Mouse (Mus musculus): ENCODE data around the gene Ism1. TPM values are rescaled to one million over a fixed set of nuclear protein-coding genes. Genes with fewer than 3 reads are reported as not detected.

Ism1 gene
- polyA plus RNA-seq, 1 experiment from 2014 or later, result not detected

DNA sequence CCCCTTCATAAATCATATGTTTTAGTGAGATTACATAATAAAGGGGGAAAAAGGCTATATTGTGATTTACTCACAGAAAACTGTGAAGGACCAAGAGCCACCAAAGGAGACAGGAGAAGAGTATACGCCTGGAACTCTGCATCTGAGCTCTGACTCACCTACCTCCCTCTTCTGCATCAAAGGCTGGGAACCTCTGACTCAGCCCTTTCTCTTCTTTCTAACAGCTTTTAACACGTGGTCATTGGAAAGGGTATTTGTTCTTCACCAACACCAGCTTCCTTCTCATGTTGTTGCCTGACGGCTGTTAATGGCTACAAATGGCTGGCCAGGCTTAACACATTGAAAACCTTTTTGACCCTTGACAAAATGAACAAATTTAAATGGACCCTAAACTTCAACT is 36.2 kb downstream of the Ism1 start:
- Histone ChIP-seq H3K27ac (no peak overlapping the region), H3K4me1 (replicated peaks) (no peaks in the 10 kb centered on the region), H3K9ac (no peak overlapping the region), H3K4me3 (replicated peaks) (no peak overlapping the region), H3K27me3 (no peaks in the 10 kb centered on the region), H3K9me3 (replicated peaks) (no peaks in the 10 kb centered on the region), H3K36me3 (no peaks in the 10 kb centered on the region), H3K4me2 (no peak overlapping the region)
- DNase-seq (no peak), ATAC-seq (ENCODE audit: low read depth) (no peak)
- 46% methylated on average over 3 of the region's 3 CpGs for WGBS (ENCODE audit: insufficient replicate concordance)

GRCm38 (mm10) chr2:139717772-139718171 is 39.8 kb downstream of the Ism1 start:
- Histone ChIP-seq H3K9ac (no peak overlapping the region), H3K9me3 (replicated peaks) (no peaks in the 10 kb centered on the region), H3K4me1 (replicated peaks) (no peaks in the 10 kb centered on the region), H3K4me3 (replicated peaks) (no peak overlapping the region), H3K27ac (no peak overlapping the region), H3K27me3 (no peaks in the 10 kb centered on the region), H3K4me2 (no peak overlapping the region), H3K36me3 (no peaks in the 10 kb centered on the region)
- DNase-seq (no peak), ATAC-seq (ENCODE audit: low read depth) (no peak)
- 61% methylated on average over 1 of the region's 1 CpGs for WGBS (ENCODE audit: insufficient replicate concordance)

GRCm38 (mm10) chr2:139722700-139723099 is 44.7 kb downstream of the Ism1 start:
- ATAC-seq (ENCODE audit: low read depth) (no peak), DNase-seq (no peak)
- no peaks in the 10 kb centered on the region for H3K4me1 ChIP-seq (replicated peaks)
- no peak overlapping the region for H3K9ac ChIP-seq
- no peak overlapping the region for H3K27ac ChIP-seq
- H3K27me3 ChIP-seq, result no peaks in the 10 kb centered on the region
- H3K4me3 ChIP-seq (replicated peaks), result no peak overlapping the region
- H3K36me3 ChIP-seq, result no peaks in the 10 kb centered on the region
- WGBS (ENCODE audit: insufficient replicate concordance), result 0% methylated on average over 1 of the region's 1 CpGs
- no peaks in the 10 kb centered on the region for H3K9me3 ChIP-seq (replicated peaks)
- no peak overlapping the region for H3K4me2 ChIP-seq

- H3K9ac ChIP-seq, result no peak overlapping the region
- WGBS (ENCODE audit: insufficient replicate concordance), result 27% methylated on average over 3 of the region's 3 CpGs
- DNase-seq, result no peak
- no peaks in the 10 kb centered on the region for H3K4me1 ChIP-seq (replicated peaks)
- H3K27ac ChIP-seq, result no peak overlapping the region
- H3K4me3 ChIP-seq (replicated peaks), result no peak overlapping the region
- H3K4me2 ChIP-seq, result no peak overlapping the region
- H3K27me3 ChIP-seq, result no peaks in the 10 kb centered on the region
- no peaks in the 10 kb centered on the region for H3K36me3 ChIP-seq
- no peaks in the 10 kb centered on the region for H3K9me3 ChIP-seq (replicated peaks)
- no peak for ATAC-seq (ENCODE audit: low read depth)
These were observed 45.3 kb downstream of the Ism1 start for GRCm38 (mm10) chr2:139723304-139723703.

DNA sequence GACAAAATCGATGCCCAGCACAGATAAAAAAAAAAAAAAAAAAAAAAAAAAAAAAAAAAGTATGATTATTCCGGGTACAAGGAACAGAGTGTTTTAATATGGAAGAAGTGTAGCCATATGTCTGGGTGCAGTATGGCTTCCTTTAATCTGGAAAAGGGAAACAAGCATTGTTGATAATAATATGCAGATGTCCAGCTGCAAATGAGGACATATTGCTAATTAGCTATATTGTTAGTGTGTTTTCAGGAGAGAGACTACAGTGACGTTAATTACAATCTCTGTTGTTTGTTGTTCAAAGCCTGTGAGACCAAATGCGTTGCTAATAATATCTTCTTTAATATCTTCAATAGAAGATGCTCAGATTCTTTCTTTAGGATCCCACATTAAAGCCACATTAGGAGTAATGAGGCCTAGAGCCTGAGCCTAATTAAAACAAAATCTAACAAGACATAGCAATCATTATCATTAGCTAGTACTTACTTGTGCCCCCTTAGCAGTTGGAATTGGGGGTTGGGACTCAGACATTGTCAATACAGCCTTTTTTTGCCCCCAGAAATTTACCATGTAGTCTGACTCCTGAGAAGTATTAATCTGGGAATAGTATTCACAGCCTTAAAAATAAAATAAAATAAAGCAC is 46.3 kb downstream of the Ism1 start:
- no peak for DNase-seq
- no peak overlapping the region for H3K9ac ChIP-seq
- H3K27ac ChIP-seq, result no peak overlapping the region
- 53% methylated on average over 4 of the region's 4 CpGs for WGBS (ENCODE audit: insufficient replicate concordance)
- H3K36me3 ChIP-seq, result no peaks in the 10 kb centered on the region
- no peaks in the 10 kb centered on the region for H3K9me3 ChIP-seq (replicated peaks)
- H3K4me3 ChIP-seq (replicated peaks), result no peak overlapping the region
- H3K4me1 ChIP-seq (replicated peaks), result no peaks in the 10 kb centered on the region
- no peaks in the 10 kb centered on the region for H3K27me3 ChIP-seq
- H3K4me2 ChIP-seq, result no peak overlapping the region
- no peak for ATAC-seq (ENCODE audit: low read depth)

DNA sequence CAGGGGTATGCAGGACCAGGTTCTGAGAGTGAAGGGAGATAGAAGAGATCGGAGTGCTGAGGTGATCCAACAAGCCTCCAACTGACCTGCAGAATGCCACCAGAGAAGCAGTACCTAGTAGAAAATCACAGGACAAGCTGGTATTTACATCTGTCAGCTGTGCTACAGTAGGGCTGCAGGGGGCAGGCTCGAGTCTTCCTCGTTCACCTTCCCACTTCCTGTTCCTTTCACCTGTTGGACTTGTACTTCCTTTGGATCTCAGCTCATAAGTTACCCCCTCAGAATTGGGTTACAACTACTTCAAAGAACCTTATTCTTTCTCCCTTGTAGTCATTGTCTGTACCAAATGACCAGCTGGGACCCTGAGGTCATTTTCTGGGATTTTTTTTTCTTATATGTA is 47.4 kb downstream of the Ism1 start:
- DNase-seq (no peak), ATAC-seq (ENCODE audit: low read depth) (no peak)
- WGBS (ENCODE audit: insufficient replicate concordance), result 46% methylated on average over 3 of the region's 3 CpGs
- no peaks in the 10 kb centered on the region for H3K36me3 ChIP-seq
- no peaks in the 10 kb centered on the region for H3K9me3 ChIP-seq (replicated peaks)
- no peaks in the 10 kb centered on the region for H3K4me1 ChIP-seq (replicated peaks)
- no peak overlapping the region for H3K9ac ChIP-seq
- H3K4me2 ChIP-seq, result no peak overlapping the region
- H3K4me3 ChIP-seq (replicated peaks), result no peak overlapping the region
- H3K27me3 ChIP-seq, result no peaks in the 10 kb centered on the region
- no peak overlapping the region for H3K27ac ChIP-seq

DNA sequence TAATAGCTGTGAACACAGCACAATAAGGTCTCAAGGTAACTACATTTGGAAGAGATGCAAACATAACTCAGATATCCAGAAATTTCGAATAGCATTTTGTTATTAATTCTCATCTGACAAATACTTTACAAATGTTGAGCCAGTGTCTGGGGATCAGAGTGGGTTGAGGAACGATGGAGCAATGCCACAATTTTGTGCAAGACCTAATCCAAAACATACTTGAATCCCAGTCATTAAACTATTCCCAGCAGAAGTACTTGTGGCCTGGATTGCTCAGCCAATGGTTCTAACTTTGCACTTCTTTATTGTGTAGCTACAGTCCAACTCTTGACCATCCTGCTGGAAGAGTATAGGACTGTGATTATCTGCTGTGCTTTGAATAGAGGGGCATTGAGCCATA is 50.1 kb downstream of the Ism1 start:
- H3K27me3 ChIP-seq, result no peaks in the 10 kb centered on the region
- H3K4me3 ChIP-seq (replicated peaks), result no peak overlapping the region
- H3K4me1 ChIP-seq (replicated peaks), result no peaks in the 10 kb centered on the region
- DNase-seq (no peak), ATAC-seq (ENCODE audit: low read depth) (no peak)
- 40% methylated on average over 2 of the region's 2 CpGs for WGBS (ENCODE audit: insufficient replicate concordance)
- H3K4me2 ChIP-seq, result no peak overlapping the region
- no peaks in the 10 kb centered on the region for H3K36me3 ChIP-seq
- H3K9me3 ChIP-seq (replicated peaks), result no peaks in the 10 kb centered on the region
- no peak overlapping the region for H3K9ac ChIP-seq
- no peak overlapping the region for H3K27ac ChIP-seq

- WGBS (ENCODE audit: insufficient replicate concordance), result 69% methylated on average over 5 of the region's 5 CpGs
- Histone ChIP-seq H3K9me3 (replicated peaks) (no peaks in the 10 kb centered on the region), H3K4me3 (replicated peaks) (no peak overlapping the region), H3K4me2 (no peak overlapping the region), H3K27me3 (no peaks in the 10 kb centered on the region), H3K9ac (no peak overlapping the region), H3K36me3 (no peaks in the 10 kb centered on the region), H3K27ac (no peak overlapping the region), H3K4me1 (replicated peaks) (no peaks in the 10 kb centered on the region)
- DNase-seq, result no peak
- ATAC-seq (ENCODE audit: low read depth), result no peak
These were observed 51.4 kb downstream of the Ism1 start for GRCm38 (mm10) chr2:139729377-139729776.

- Histone ChIP-seq H3K4me3 (replicated peaks) (no peak overlapping the region), H3K4me1 (replicated peaks) (no peaks in the 10 kb centered on the region), H3K36me3 (no peaks in the 10 kb centered on the region), H3K9me3 (replicated peaks) (0 out of 2 replicates have a peak, but pooled peaks cover 3% of the 10 kb centered on the region), H3K4me2 (no peak overlapping the region), H3K27me3 (no peaks in the 10 kb centered on the region), H3K9ac (no peak overlapping the region), H3K27ac (no peak overlapping the region)
- WGBS (ENCODE audit: insufficient replicate concordance), result 60% methylated on average over 1 of the region's 1 CpGs
- DNase-seq (no peak), ATAC-seq (ENCODE audit: low read depth) (no peak)
These were observed 64.4 kb downstream of the Ism1 start for GRCm38 (mm10) chr2:139742381-139742780.

GRCm38 (mm10) chr2:139757021-139757420 is 79.0 kb downstream of the Ism1 start:
- H3K36me3 ChIP-seq, result no peaks in the 10 kb centered on the region
- 73% methylated on average over 8 of the region's 8 CpGs for WGBS (ENCODE audit: insufficient replicate concordance)
- H3K4me3 ChIP-seq (replicated peaks), result no peak overlapping the region
- H3K9ac ChIP-seq, result no peak overlapping the region
- H3K4me1 ChIP-seq (replicated peaks), result no peaks in the 10 kb centered on the region
- no peak overlapping the region for H3K4me2 ChIP-seq
- no peaks in the 10 kb centered on the region for H3K27me3 ChIP-seq
- no peaks in the 10 kb centered on the region for H3K9me3 ChIP-seq (replicated peaks)
- ATAC-seq (ENCODE audit: low read depth) (no peak), DNase-seq (no peak)
- H3K27ac ChIP-seq, result no peak overlapping the region

GRCm38 (mm10) chr2:139757456-139757855 is 79.5 kb downstream of the Ism1 start:
- no peak for ATAC-seq (ENCODE audit: low read depth)
- no peak overlapping the region for H3K27ac ChIP-seq

DNA sequence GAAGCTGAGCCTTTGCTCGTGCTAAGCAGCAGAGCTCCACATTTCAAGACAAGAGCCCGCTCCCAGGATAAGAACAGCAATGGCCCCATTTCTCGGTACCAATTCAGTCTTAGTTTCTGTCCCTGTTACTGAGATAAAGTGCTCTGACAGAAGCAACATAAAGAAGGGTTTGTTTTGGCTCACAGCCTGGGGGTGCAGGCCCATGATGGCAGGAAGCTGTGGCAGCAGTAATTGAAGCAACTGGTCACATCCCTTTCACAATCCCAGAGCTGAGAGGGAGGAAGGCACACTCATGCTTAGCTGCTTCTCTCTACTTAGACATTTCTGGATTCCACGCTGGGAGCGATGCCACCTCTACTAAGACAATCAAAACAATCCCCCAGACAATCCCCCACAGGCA is 86.4 kb downstream of the Ism1 start:
- no peak for ATAC-seq (ENCODE audit: low read depth)
- Histone ChIP-seq H3K4me3 (replicated peaks) (no peak overlapping the region), H3K9me3 (replicated peaks) (no peaks in the 10 kb centered on the region), H3K27me3 (no peaks in the 10 kb centered on the region), H3K36me3 (no peaks in the 10 kb centered on the region), H3K4me1 (replicated peaks) (no peaks in the 10 kb centered on the region), H3K9ac (no peak overlapping the region), H3K4me2 (no peak overlapping the region), H3K27ac (no peak overlapping the region)
- 60% methylated on average over 5 of the region's 5 CpGs for WGBS (ENCODE audit: insufficient replicate concordance)
- DNase-seq, result no peak

More at GRCm38 (mm10) chr2:139757456-139757855, 79.5 kb downstream of the Ism1 start:
- 90% methylated on average over 1 of the region's 1 CpGs for WGBS (ENCODE audit: insufficient replicate concordance)
- Histone ChIP-seq H3K4me2 (no peak overlapping the region), H3K4me3 (replicated peaks) (no peak overlapping the region), H3K9ac (no peak overlapping the region), H3K36me3 (no peaks in the 10 kb centered on the region), H3K9me3 (replicated peaks) (no peaks in the 10 kb centered on the region), H3K4me1 (replicated peaks) (no peaks in the 10 kb centered on the region), H3K27me3 (no peaks in the 10 kb centered on the region)
- DNase-seq, result no peak

All from liver, embryonic 13.5 days (tissue).